Mouse (Mus musculus) cerebellum, adult 9-11 months (tissue): Measurements from ENCODE around the gene Lepr.
"Not testable (repeated sequence)": the region's sequence is repeated elsewhere in the genome, so short reads cannot be mapped to it uniquely, and the experiment has no call there.

ENCODE experiments used
- DNase-seq: peaks from one replicate; pipeline ENCODE4 v3.0.0; 2022

Lepr gene

DNA sequence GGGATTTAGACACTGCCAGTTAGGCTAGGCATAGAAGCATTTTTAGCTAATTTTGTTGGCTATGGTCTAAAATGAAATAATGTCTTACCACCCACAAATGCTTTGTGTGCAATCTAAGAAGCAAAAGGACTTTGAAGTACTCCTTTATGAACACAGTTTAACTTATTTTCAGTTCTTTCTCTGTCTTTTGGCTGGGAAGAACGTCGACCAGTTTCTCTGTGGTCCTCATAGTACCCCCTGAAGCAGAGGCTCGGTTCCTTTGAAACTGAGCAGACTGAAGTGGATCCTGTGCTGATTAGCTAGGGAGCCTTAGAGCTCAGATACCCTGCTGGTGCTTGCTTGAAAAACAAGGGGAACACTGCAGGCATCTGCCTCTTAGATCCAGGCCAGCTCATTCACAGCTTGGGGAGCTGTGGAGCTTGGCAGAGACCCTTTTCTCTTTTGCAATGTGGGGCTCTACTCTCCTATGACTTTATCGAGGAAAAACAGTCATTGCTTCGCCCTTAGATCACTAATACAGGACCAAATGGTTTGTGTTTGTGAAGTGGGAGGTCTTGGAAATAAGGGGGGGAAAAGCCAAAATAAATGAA lies 1.9 kb downstream of the Lepr start:
- DNase-seq: no peak

DNA sequence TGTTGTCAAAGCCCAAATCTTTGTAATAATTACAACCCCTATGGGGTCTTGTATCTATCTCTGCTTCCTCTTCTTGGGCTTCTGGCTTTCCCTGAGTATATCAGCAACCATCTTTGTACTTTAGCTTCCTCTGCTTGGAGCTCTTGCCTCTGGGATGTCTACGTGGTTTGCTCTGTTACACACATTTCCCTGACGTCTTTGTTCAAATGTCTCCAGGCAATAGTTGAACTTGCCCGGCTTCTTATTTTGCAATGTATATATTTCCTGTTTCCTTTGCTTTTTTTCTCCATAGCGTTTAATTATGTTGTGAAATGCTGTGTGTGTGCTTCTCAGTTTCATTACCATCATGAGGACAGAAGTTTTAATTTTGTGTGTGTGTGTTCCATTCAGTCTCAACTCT lies 4.5 kb downstream of the Lepr start:
- DNase-seq: no peak

DNA sequence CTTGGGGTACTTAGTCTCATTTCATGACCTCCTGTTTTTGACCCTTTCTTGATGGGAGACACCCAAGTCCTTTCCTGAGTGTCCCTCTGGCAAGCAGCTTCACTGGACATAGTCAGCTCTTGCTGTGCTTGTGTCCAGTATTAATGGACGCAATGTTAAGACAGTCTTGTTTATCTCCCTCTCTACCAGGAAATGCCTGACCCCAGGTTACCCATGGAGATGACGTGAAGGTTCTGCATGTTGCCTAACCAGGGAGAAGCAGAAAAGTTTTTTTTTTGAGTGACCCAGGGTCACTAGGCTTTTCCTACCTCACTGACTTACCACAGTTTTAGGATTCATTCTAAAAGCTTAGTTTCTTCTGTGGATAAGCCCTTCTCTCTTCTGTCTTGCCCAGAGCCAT lies 24.8 kb downstream of the Lepr start:
- DNase-seq: no peak

DNA sequence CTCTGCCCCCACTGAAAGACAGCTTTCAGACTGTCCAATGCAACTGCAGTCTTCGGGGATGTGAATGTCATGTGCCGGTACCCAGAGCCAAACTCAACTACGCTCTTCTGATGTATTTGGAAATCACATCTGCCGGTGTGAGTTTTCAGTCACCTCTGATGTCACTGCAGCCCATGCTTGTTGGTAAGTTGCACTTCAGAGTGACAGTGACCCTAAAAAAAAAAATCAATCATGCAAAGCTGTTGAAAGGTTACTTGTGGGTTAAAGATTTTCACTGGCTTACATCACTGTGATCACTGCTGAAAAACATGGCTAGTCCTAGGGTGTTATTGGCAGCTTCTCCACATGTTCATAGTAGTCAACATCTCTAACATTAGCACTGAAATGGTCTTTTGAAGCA lies 28.3 kb downstream of the Lepr start:
- no peak for DNase-seq

DNA sequence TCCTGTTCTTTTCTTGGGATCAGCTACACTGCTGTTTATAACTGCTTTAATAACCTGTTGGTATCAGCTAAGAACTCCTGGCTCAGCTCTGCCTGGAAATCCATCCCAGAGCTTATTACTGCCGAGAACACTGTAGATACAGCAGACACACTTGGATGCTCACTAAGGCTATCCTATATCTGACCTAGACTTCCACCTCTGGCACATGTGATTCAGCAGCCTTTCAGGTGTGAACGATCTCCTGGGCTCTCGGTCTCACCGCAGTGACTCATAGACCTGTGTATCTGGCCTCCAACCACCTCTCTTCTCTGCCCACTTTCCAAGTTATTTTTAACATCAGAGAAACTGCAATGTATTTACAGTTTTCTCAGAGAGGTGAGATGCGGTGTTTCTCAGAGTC lies 43.3 kb downstream of the Lepr start:
- no peak for DNase-seq

DNA sequence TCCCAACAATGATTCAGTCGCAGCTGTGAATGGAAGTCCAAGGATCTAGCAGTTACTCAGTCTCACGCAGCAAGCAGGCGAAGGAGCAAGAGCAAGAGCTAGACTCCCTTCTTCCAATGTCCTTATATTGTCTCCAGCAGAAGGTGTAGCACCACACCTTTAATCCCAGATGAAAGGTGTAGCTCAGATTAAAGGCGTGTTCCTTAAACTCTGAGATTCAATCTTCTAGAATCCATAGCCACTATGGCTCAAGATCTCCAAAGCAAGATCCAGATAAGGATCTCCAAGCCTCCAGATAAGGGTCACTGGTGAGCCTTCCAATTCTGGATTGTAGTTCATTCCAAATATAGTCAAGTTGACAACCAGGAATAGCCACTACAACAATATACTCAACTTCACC lies 126.7 kb downstream of the Lepr start, which contains the start of gene B020004J07Rik:
TSS of gene B020004J07Rik (minus strand) at position 101 of the 400 bp plus-strand sequence.
- DNase-seq: not testable (repeated sequence)

DNA sequence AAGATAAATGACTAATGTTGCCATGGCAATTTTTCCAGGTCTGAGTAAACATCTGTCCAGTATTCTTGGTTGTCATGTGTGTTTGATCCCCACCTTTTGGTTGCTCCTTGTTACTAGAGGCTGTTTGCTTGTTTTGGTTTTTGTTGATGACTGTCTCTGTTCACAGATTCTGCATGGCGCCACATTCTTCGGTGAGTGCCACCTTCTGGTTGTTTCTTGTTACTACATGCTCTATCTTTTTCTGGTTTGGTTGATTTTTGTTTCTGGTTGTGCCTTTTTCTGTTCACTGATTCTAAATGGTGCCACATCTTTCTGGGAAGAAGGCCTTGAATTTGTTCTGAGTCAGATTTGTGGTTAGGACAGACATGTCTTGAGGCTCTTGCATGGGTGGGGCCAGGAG lies 133.7 kb downstream of the Lepr start:
- no peak for DNase-seq

DNA sequence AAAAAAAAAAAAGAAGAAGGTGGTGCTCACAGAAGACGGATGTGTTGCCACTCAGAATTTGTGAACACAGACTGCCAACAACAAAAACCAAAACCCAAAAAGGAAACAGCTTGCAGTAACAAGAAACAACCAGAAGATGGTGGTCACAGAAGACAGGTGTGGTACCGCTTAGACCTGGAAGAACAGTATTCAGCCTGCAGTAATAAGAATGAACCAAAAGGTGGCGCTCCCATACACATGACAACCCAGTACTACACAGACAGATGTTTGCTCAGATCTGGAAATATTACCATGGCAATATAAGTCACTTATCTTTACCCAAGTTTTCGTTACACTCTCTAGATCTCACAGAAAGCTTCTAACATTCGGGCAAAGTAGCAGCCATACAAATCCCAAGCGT lies 143.7 kb downstream of the Lepr start:
- DNase-seq: peak; percentile 7

DNA sequence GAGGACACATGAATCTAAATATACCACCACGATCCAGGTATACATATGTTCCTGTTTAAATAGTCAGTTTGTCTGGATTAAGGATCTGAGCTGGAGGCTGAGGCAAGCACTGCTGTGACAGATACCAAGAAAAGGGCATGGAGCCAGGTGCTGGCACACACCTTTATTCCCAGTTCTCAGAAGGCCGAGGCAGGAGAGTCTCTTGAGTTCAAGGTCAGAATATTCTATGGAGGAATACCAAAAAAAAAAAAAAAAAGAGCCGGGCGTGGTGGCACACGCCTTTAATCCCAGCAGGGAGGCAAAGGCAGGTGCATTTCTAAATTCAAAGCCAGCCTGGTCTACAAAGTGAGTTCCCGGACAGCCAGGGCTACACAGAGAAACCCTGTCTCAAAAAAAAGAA lies 145.1 kb downstream of the Lepr start:
- no peak for DNase-seq
